Mouse (Mus musculus) midbrain, postnatal 0 days (tissue): ENCODE data around the gene Dlg2. TPM values are rescaled to one million over a fixed set of nuclear protein-coding genes. Genes with fewer than 3 reads are reported as not detected.
A peak's percentile ranks its signal among the peaks of the same experiment; 100 is the strongest.

Experiments
- ATAC-seq: fragments of 200-750 bp; cut with Nextera tagmentation; 2 replicates; pipeline ENCODE4 v1.8.0; 2017; ENCODE audit warnings: moderate number of reproducible peaks, mild to moderate bottlenecking, moderate TSS enrichment, moderate library complexity; ENCODE audit not compliant: low FRiP score
- DNase-seq: peaks from one replicate; pipeline ENCODE4 v3.0.0-alpha.2; 2015; ENCODE audit warnings: low spot score
- H3K27ac ChIP-seq: fragments of 300-500 bp; sonication (generic); 2 replicates; pipeline ENCODE4 v1.5.1; 2014; ENCODE audit warnings: low read depth, mild to moderate bottlenecking, low read length, mixed read lengths
- H3K27me3 ChIP-seq: fragments of 300-500 bp; sonication (generic); 2 replicates; pipeline ENCODE4 v1.6.1; 2014; ENCODE audit warnings: low read length, control low read depth, mixed read lengths; ENCODE audit not compliant: insufficient read depth
- H3K36me3 ChIP-seq: fragments of 300-500 bp; sonication (generic); 2 replicates; pipeline ENCODE4 v1.6.1; 2014; ENCODE audit warnings: low read length, control low read depth, mixed read lengths; ENCODE audit not compliant: insufficient read depth
- H3K4me1 ChIP-seq: fragments of 300-500 bp; sonication (generic); 2 replicates; pipeline ENCODE4 v1.6.1; 2014; ENCODE audit warnings: mild to moderate bottlenecking, control low read depth, antibody characterized with exemption, low read length, mixed read lengths; ENCODE audit not compliant: insufficient read depth
- H3K4me2 ChIP-seq: fragments of 300-500 bp; sonication (generic); 2 replicates; pipeline ENCODE4 v1.6.1; 2014; ENCODE audit warnings: low read depth, mild to moderate bottlenecking, low read length, mixed read lengths; ENCODE audit not compliant: poor library complexity, severe bottlenecking
- H3K4me3 ChIP-seq: fragments of 300-500 bp; sonication (generic); 2 replicates; pipeline ENCODE4 v1.5.1; 2014; ENCODE audit warnings: low read depth, mild to moderate bottlenecking, low read length, moderate library complexity
- H3K9ac ChIP-seq: fragments of 300-500 bp; sonication (generic); replicated peaks from 2 replicates; pipeline ENCODE4 v1.6.1; 2014; ENCODE audit warnings: mild to moderate bottlenecking, low read length, moderate library complexity, mixed read lengths; ENCODE audit not compliant: poor library complexity, severe bottlenecking
- H3K9me3 ChIP-seq: fragments of 300-500 bp; sonication (generic); 2 replicates; pipeline ENCODE4 v1.6.1; 2016; ENCODE audit warnings: low read length, control low read depth
- CTCF ChIP-seq: IDR thresholded peaks from 2 replicates; pipeline ENCODE4 v1.5.1; 2016; ENCODE audit warnings: antibody characterized with exemption, mild to moderate bottlenecking
- WGBS: fragments of 180-500 bp; shearing (Covaris S2); extraction: QIAGEN DNeasy Blood & Tissue Kit; methylation state at CpG from one replicate; pipeline ENCODE4 v1.1.7; 2014; 5-methylcytosine and 5-hydroxymethylcytosine counted together
- polyA plus RNA-seq: library from polyadenylated mRNA; unstranded; fragments of >200 nt; fragmentation: Nextera tagmentation; extraction: Ambion mirVana; gene quantifications from 2 replicates; pipeline ENCODE4 v1.2.1, GENCODE M21; 2015
- total RNA-seq: library from RNA; depleted of rRNA; stranded (reverse); fragments of >200 nt; gene quantifications from 2 replicates; pipeline ENCODE4 v1.2.3, GENCODE M21; 2014

The Dlg2 gene
- total and polyA plus RNA-seq, 2 experiments from 2014 or later: 21.6 to 126 TPM

DNA sequence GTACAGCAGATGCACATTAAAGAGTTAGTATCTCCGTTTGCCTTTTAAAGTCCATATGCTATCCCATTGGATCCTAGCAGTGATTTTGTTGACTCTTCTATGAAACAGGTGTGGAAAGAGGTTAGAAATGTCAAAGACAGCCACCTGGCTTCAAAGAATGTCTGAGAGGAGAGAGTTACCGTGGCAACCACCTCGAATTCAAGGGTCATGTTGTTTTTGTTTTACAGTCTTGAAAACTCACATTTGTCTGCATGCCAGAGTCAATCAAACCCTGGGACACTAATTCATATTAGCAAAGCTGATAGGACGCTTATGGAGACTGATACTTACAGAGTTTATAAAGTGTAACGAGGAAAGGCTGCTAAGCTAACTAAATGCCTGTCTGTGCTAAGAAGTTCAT is 1019.1 kb downstream of the Dlg2 start:
- H3K27ac ChIP-seq: no peak overlapping the region
- H3K4me3 ChIP-seq: no peak overlapping the region
- no peaks in the 10 kb centered on the region for H3K27me3 ChIP-seq
- WGBS: 63% methylated on average over 5 of the region's 5 CpGs
- no peak overlapping the region for H3K9ac ChIP-seq
- no peaks in the 10 kb centered on the region for H3K36me3 ChIP-seq
- peak; percentile 55 for DNase-seq
- H3K4me1 ChIP-seq: no peaks in the 10 kb centered on the region
- H3K9me3 ChIP-seq: no peaks in the 10 kb centered on the region
- no peak overlapping the region for H3K4me2 ChIP-seq
- no peak for TF ChIP-seq CTCF
- no peak for ATAC-seq

DNA sequence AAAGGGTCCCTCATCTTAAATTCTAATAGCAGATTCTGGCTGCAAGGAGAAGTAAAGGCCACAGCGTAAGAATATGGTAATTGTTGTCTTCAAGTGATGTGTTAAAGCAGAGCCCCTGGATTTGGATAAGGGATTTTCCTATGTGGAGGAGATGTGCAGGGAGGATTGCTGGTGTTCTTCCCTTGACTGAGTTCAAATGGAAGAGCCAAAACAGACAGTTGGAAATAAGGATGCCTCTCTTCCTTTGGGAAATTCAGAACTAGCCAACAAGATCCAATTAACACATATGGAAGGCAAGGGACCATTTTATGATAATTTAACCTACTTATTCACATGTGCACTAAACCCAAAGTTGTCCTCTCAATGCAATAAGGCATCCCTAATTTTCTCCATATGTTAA is 1034.6 kb downstream of the Dlg2 start:
- ATAC-seq (no peak), DNase-seq (peak; percentile 12)
- Histone ChIP-seq H3K36me3 (no peaks in the 10 kb centered on the region), H3K4me3 (no peak overlapping the region), H3K27ac (no peak overlapping the region), H3K9me3 (no peaks in the 10 kb centered on the region), H3K27me3 (no peaks in the 10 kb centered on the region), H3K4me2 (no peak overlapping the region), H3K9ac (no peak overlapping the region), H3K4me1 (no peaks in the 10 kb centered on the region)
- 50% methylated on average over 1 of the region's 1 CpGs for WGBS
- no peak for TF ChIP-seq CTCF

- Histone ChIP-seq H3K36me3 (no peaks in the 10 kb centered on the region), H3K4me2 (no peak overlapping the region), H3K27ac (no peak overlapping the region), H3K27me3 (no peaks in the 10 kb centered on the region), H3K4me3 (no peak overlapping the region), H3K9ac (no peak overlapping the region), H3K9me3 (no peaks in the 10 kb centered on the region), H3K4me1 (no peaks in the 10 kb centered on the region)
- TF ChIP-seq CTCF: no peak
- DNase-seq: peak; percentile 66
- 48% methylated on average over 3 of the region's 3 CpGs for WGBS
- ATAC-seq: no peak
These were observed 1038.0 kb downstream of the Dlg2 start for GRCm38 (mm10) chr7:91514445-91514844.

GRCm38 (mm10) chr7:91516225-91516624 is 1039.8 kb downstream of the Dlg2 start:
- Histone ChIP-seq H3K4me2 (no peak overlapping the region), H3K27me3 (no peaks in the 10 kb centered on the region), H3K36me3 (no peaks in the 10 kb centered on the region), H3K9me3 (no peaks in the 10 kb centered on the region), H3K9ac (no peak overlapping the region), H3K4me3 (no peak overlapping the region), H3K27ac (no peak overlapping the region), H3K4me1 (no peaks in the 10 kb centered on the region)
- WGBS: 65% methylated on average over 3 of the region's 3 CpGs
- ATAC-seq (no peak), DNase-seq (no peak)
- no peak for TF ChIP-seq CTCF

DNA sequence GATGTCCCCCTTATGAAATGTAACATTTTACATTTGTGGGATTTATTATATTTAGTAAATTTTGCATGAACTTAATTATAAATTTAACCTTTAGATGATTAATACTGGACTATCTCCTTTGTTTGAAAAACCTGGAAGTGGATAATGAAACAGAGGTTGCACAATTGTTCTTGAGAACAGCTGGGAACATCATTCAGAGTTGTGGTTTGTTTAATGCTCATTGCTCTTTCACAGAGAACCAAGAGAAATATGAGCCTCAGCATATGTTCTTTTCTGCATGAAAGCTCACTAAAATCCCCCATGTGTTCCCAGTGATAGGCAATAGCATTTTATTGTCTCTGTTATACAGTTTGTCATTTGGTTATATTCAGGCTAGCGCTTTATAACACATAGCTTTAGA is 1049.4 kb downstream of the Dlg2 start:
- H3K36me3 ChIP-seq: no peaks in the 10 kb centered on the region
- WGBS: 93% methylated on average over 1 of the region's 1 CpGs
- no peaks in the 10 kb centered on the region for H3K9me3 ChIP-seq
- H3K27ac ChIP-seq: no peak overlapping the region
- ATAC-seq (no peak), DNase-seq (no peak)
- no peak overlapping the region for H3K4me2 ChIP-seq
- H3K4me3 ChIP-seq: no peak overlapping the region
- TF ChIP-seq CTCF: no peak
- no peaks in the 10 kb centered on the region for H3K27me3 ChIP-seq
- no peak overlapping the region for H3K9ac ChIP-seq
- H3K4me1 ChIP-seq: no peaks in the 10 kb centered on the region; the same call in 1 of the 2 replicates

- Histone ChIP-seq H3K36me3 (no peaks in the 10 kb centered on the region), H3K4me3 (peak overlapping the region; percentile 53), H3K4me2 (peak overlapping the region; percentile 61), H3K9me3 (no peaks in the 10 kb centered on the region), H3K9ac (peak overlapping the region; percentile 59), H3K27me3 (no peaks in the 10 kb centered on the region), H3K4me1 (no peaks in the 10 kb centered on the region; the same call in 1 of the 2 replicates), H3K27ac (peak overlapping the region; percentile 65)
- DNase-seq: peak; percentile 64
- ATAC-seq: peak; percentile 75
- TF ChIP-seq CTCF: peak; percentile 32; the same call in 1 of the 2 replicates
- WGBS: 1% methylated on average over 29 of the region's 29 CpGs
These were observed 1066.3 kb downstream of the Dlg2 start for GRCm38 (mm10) chr7:91542597-91543285.
